Mouse (Mus musculus): ENCODE measurements around the gene Adar. TPM values are rescaled to one million over a fixed set of nuclear protein-coding genes. Genes with fewer than 3 reads are reported as not detected.
"Not testable (repeated sequence)": the region's sequence is repeated elsewhere in the genome, so short reads cannot be mapped to it uniquely, and the experiment has no call there.

Gene Adar
- total and polyA plus RNA-seq, 3 experiments: 11.5 to 33.1 (median 20.4) TPM

- in situ Hi-C loops (cut with MboI; ENCODE audit: low pct_ligation_motif_present, low pct_unique_long_range_greater_than_20kb, low sequenced_read_pairs): loop anchor here (10.0 to 25.0 kb wide), 2 partner anchors 164 to 276 kb away; partner anchors contain the start of genes Atp8b2 and Tpm3
- no peak overlapping the region for H3K4me2 ChIP-seq (ENCODE audit: insufficient read depth, low read depth, poor library complexity, severe bottlenecking)
- dilution Hi-C loops (cut with MboI; ENCODE audit: extremely low pct_ligation_motif_present, extremely low pct_unique_long_range_greater_than_20kb, low sequenced_read_pairs): no loop called here
Measured at GRCm38 (mm10) chr3:89798518-89798917, 83.7 kb downstream of the Adar start.

GRCm38 (mm10) chr3:89799476-89799875, 84.7 kb downstream of the Adar start:
- no peaks in the 10 kb centered on the region for H3K79me2 ChIP-seq (replicated peaks; ENCODE audit: control insufficient read depth, extremely low read depth, insufficient read depth, poor library complexity, severe bottlenecking)
- H3K4me2 ChIP-seq (ENCODE audit: insufficient read depth, low read depth, poor library complexity, severe bottlenecking): no peak overlapping the region
- H3K36me3 ChIP-seq (replicated peaks in 1 of 2; ENCODE audit: control insufficient read depth in 1 of 2, insufficient read depth in 1 of 2, low read length in 1 of 2): no peaks in the 10 kb centered on the region
- no peak for TF ChIP-seq USF2 (conservative IDR thresholded peaks at IDR 0.05; ENCODE audit: low read depth, low read length)
- no peak for TF ChIP-seq GABPA (IDR thresholded peaks at IDR 0.05; ENCODE audit: insufficient replicate concordance, low read depth, low read length)
- no peak for TF ChIP-seq ZC3H11A (IDR thresholded peaks at IDR 0.05; ENCODE audit: low read depth, low read length)
- TF ChIP-seq SMC3 (IDR thresholded peaks at IDR 0.05; ENCODE audit: low read depth, low read length): no peak
- no peak for TF ChIP-seq USF1 (IDR thresholded peaks at IDR 0.05; ENCODE audit: low read depth, low read length)
- no peak for TF ChIP-seq TBP (conservative IDR thresholded peaks at IDR 0.05; ENCODE audit: low read depth, low read length)
- no peak for TF ChIP-seq UBTF (IDR thresholded peaks at IDR 0.05; ENCODE audit: low read depth, low read length)
- TF ChIP-seq ZKSCAN1 (IDR thresholded peaks at IDR 0.05; ENCODE audit: borderline replicate concordance, low read depth, low read length): no peak
- TF ChIP-seq SIN3A (IDR thresholded peaks at IDR 0.05; ENCODE audit: low read length): no peak
- no peak for TF ChIP-seq POLR2A (IDR thresholded peaks at IDR 0.05; ENCODE audit: low read depth, low read length)
- TF ChIP-seq CHD2 (IDR thresholded peaks at IDR 0.05; ENCODE audit: low read length): no peak
- dilution Hi-C loops (cut with MboI; ENCODE audit: extremely low pct_ligation_motif_present, extremely low pct_unique_long_range_greater_than_20kb, low sequenced_read_pairs) (no loop called here), in situ Hi-C loops (cut with MboI; ENCODE audit: low pct_ligation_motif_present, low pct_unique_long_range_greater_than_20kb, low sequenced_read_pairs) (loop anchor here (10.0 to 25.0 kb wide), 2 partner anchors 163 to 275 kb away; partner anchors contain the start of genes Atp8b2 and Tpm3)
- no peak for DNase-seq (ENCODE audit: extremely low read depth)
- H3K27me3 ChIP-seq (replicated peaks): no peaks in the 10 kb centered on the region
- no peak overlapping the region for H3K27ac ChIP-seq (ENCODE audit: insufficient read depth, low read depth)
- peaks cover 14 to 46% of the 10 kb centered on the region in 2 experiments for H3K4me1 ChIP-seq (ENCODE audit: control insufficient read depth in 1 of 2, insufficient read depth in 2 of 2)
- no peaks in the 10 kb centered on the region for H3K9me3 ChIP-seq (replicated peaks; ENCODE audit: low read length)
- no peak overlapping the region for H3K9ac ChIP-seq (ENCODE audit: insufficient read depth, low read depth)
- no peak overlapping the region for H3K4me3 ChIP-seq (replicated peaks in 1 of 3; ENCODE audit: low read depth in 2 of 3, low read length in 2 of 3, poor library complexity in 1 of 3)

More at GRCm38 (mm10) chr3:89798518-89798917, 83.7 kb downstream of the Adar start:
- H3K27ac ChIP-seq (ENCODE audit: insufficient read depth, low read depth): no peak overlapping the region
- H3K9me3 ChIP-seq (replicated peaks; ENCODE audit: low read length): no peaks in the 10 kb centered on the region
- no peak for DNase-seq (ENCODE audit: extremely low read depth)
- H3K4me3 ChIP-seq (replicated peaks in 1 of 3; ENCODE audit: low read depth in 2 of 3, low read length in 2 of 3, poor library complexity in 1 of 3): no peak overlapping the region
- H3K27me3 ChIP-seq (replicated peaks): no peaks in the 10 kb centered on the region
- peaks cover 13 to 46% of the 10 kb centered on the region in 2 experiments for H3K4me1 ChIP-seq (ENCODE audit: control insufficient read depth in 1 of 2, insufficient read depth in 2 of 2)
- H3K79me2 ChIP-seq (replicated peaks; ENCODE audit: control insufficient read depth, extremely low read depth, insufficient read depth, poor library complexity, severe bottlenecking): no peaks in the 10 kb centered on the region
- TF ChIP-seq USF2 (conservative IDR thresholded peaks at IDR 0.05; ENCODE audit: low read depth, low read length): no peak
- TF ChIP-seq USF1 (IDR thresholded peaks at IDR 0.05; ENCODE audit: low read depth, low read length): no peak
- TF ChIP-seq MAFK (IDR thresholded peaks at IDR 0.05; ENCODE audit: insufficient replicate concordance, low read length): no peak
- TF ChIP-seq NELFE (IDR thresholded peaks at IDR 0.05; ENCODE audit: low read depth, low read length): no peak
- TF ChIP-seq CHD2 (IDR thresholded peaks at IDR 0.05; ENCODE audit: low read length): no peak
- no peaks in the 10 kb centered on the region for H3K36me3 ChIP-seq (replicated peaks in 1 of 2; ENCODE audit: control insufficient read depth in 1 of 2, insufficient read depth in 1 of 2, low read length in 1 of 2)
- H3K9ac ChIP-seq (ENCODE audit: insufficient read depth, low read depth): no peak overlapping the region

- H3K4me3 ChIP-seq (replicated peaks in 1 of 3; ENCODE audit: low read depth in 2 of 3, low read length in 2 of 3, poor library complexity in 1 of 3); in situ Hi-C loops (cut with MboI; ENCODE audit: low pct_ligation_motif_present, low pct_unique_long_range_greater_than_20kb, low sequenced_read_pairs); H3K27ac ChIP-seq (ENCODE audit: insufficient read depth, low read depth): not testable (repeated sequence)
Measured at GRCm38 (mm10) chr3:89800078-89800477, 85.3 kb downstream of the Adar start.

More at GRCm38 (mm10) chr3:89800078-89800477, 85.3 kb downstream of the Adar start:
- H3K36me3 ChIP-seq (replicated peaks in 1 of 2; ENCODE audit: control insufficient read depth in 1 of 2, insufficient read depth in 1 of 2, low read length in 1 of 2); DNase-seq (ENCODE audit: extremely low read depth); H3K27me3 ChIP-seq (replicated peaks); H3K9ac ChIP-seq (ENCODE audit: insufficient read depth, low read depth); H3K9me3 ChIP-seq (replicated peaks; ENCODE audit: low read length); dilution Hi-C loops (cut with MboI; ENCODE audit: extremely low pct_ligation_motif_present, extremely low pct_unique_long_range_greater_than_20kb, low sequenced_read_pairs); H3K79me2 ChIP-seq (replicated peaks; ENCODE audit: control insufficient read depth, extremely low read depth, insufficient read depth, poor library complexity, severe bottlenecking); H3K4me2 ChIP-seq (ENCODE audit: insufficient read depth, low read depth, poor library complexity, severe bottlenecking): not testable (repeated sequence)
- peaks cover 14 to 46% of the 10 kb centered on the region in 2 experiments for H3K4me1 ChIP-seq (ENCODE audit: control insufficient read depth in 1 of 2, insufficient read depth in 2 of 2)
